Mouse (Mus musculus) R1 (cell line): Measurements from ENCODE around the gene Frk.

ENCODE experiments used
- DNase-seq: peaks from one replicate; pipeline ENCODE4 v3.0.0-alpha.2; 2018; ENCODE audit warnings: low read depth, low spot score

The Frk gene

GRCm38 (mm10) chr10:34483297-34484013, at the start of gene Frk:
Gene Frk, plus strand, starts transcription at chr10:34483399.
- DNase-seq: peak; percentile 37

- DNase-seq: peak; percentile 51
These were observed 49.0 kb upstream of the Frk start for GRCm38 (mm10) chr10:34434191-34434590.

GRCm38 (mm10) chr10:34449469-34449868, 33.7 kb upstream of the Frk start:
- DNase-seq: no peak

GRCm38 (mm10) chr10:34461451-34461850, 21.7 kb upstream of the Frk start:
- DNase-seq: no peak

- no peak for DNase-seq
These were observed 18.9 kb upstream of the Frk start for GRCm38 (mm10) chr10:34464321-34464720.

GRCm38 (mm10) chr10:34469037-34469436, 14.2 kb upstream of the Frk start:
- DNase-seq: no peak

GRCm38 (mm10) chr10:34479942-34480455, 3.2 kb upstream of the Frk start:
- peak; percentile 11 for DNase-seq

- peak; percentile 21 for DNase-seq
These were observed 814 bp downstream of the Frk start for GRCm38 (mm10) chr10:34484014-34484411.

- DNase-seq: peak; percentile 63
These were observed 1.9 kb downstream of the Frk start for GRCm38 (mm10) chr10:34485079-34485478.

GRCm38 (mm10) chr10:34507807-34508206, 24.6 kb downstream of the Frk start:
- no peak for DNase-seq

- DNase-seq: no peak
These were observed 25.4 kb downstream of the Frk start for GRCm38 (mm10) chr10:34508593-34508992.

- no peak for DNase-seq
These were observed 26.1 kb downstream of the Frk start for GRCm38 (mm10) chr10:34509256-34509655.

- no peak for DNase-seq
These were observed 28.0 kb downstream of the Frk start for GRCm38 (mm10) chr10:34511192-34511591.

- no peak for DNase-seq
These were observed 29.4 kb downstream of the Frk start for GRCm38 (mm10) chr10:34512551-34512950.

- DNase-seq: no peak
These were observed 42.4 kb downstream of the Frk start for GRCm38 (mm10) chr10:34525598-34525997.

- DNase-seq: no peak
These were observed 48.6 kb downstream of the Frk start for GRCm38 (mm10) chr10:34531766-34532165.

GRCm38 (mm10) chr10:34532507-34532906, 49.3 kb downstream of the Frk start:
- DNase-seq: no peak

GRCm38 (mm10) chr10:34540687-34541086, 57.5 kb downstream of the Frk start:
- no peak for DNase-seq

- DNase-seq: no peak
These were observed 58.7 kb downstream of the Frk start for GRCm38 (mm10) chr10:34541717-34542490.

GRCm38 (mm10) chr10:34550612-34551011, 67.4 kb downstream of the Frk start:
- DNase-seq: no peak

GRCm38 (mm10) chr10:34551636-34552035, 68.4 kb downstream of the Frk start:
- DNase-seq: no peak

GRCm38 (mm10) chr10:34563518-34564176, 80.4 kb downstream of the Frk start:
- DNase-seq: no peak
